Mouse (Mus musculus) intestine, embryonic 16.5 days (tissue): ENCODE results near the gene Tram2. TPM values are rescaled to one million over a fixed set of nuclear protein-coding genes. Genes with fewer than 3 reads are reported as not detected.

Experiments used
- ATAC-seq: fragments of 200-750 bp; cut with Nextera tagmentation; 2 replicates; pipeline ENCODE4 v1.8.0; 2017; ENCODE audit warnings: moderate TSS enrichment, moderate library complexity
- H3K27ac ChIP-seq: fragments of 300-500 bp; sonication (generic); 2 replicates; pipeline ENCODE4 v1.5.1; 2014; ENCODE audit warnings: mild to moderate bottlenecking, low read length
- H3K27me3 ChIP-seq: fragments of 300-500 bp; sonication (generic); replicated peaks from 2 replicates; pipeline ENCODE4 v1.6.1; 2014; ENCODE audit warnings: low read length, control low read depth, mixed read lengths; ENCODE audit not compliant: control insufficient read depth, insufficient read depth
- H3K36me3 ChIP-seq: fragments of 300-500 bp; sonication (generic); 2 replicates; pipeline ENCODE4 v1.6.1; 2014; ENCODE audit warnings: low read length, control low read depth; ENCODE audit not compliant: control insufficient read depth, insufficient read depth
- H3K4me1 ChIP-seq: fragments of 300-500 bp; sonication (generic); 2 replicates; pipeline ENCODE4 v1.6.1; 2014; ENCODE audit warnings: low read length, control low read depth, mixed read lengths; ENCODE audit not compliant: control insufficient read depth, insufficient read depth
- H3K4me2 ChIP-seq: fragments of 300-500 bp; sonication (generic); 2 replicates; pipeline ENCODE4 v1.6.1; 2014; ENCODE audit warnings: low read depth, low read length, control low read depth
- H3K4me3 ChIP-seq: fragments of 300-500 bp; sonication (generic); 2 replicates; pipeline ENCODE4 v1.5.1; 2014; ENCODE audit warnings: mild to moderate bottlenecking, low read length
- H3K9ac ChIP-seq: fragments of 300-500 bp; sonication (generic); 2 replicates; pipeline ENCODE4 v1.6.1; 2014; ENCODE audit warnings: low read depth, low read length
- H3K9me3 ChIP-seq: fragments of 300-500 bp; sonication (generic); 2 replicates; pipeline ENCODE4 v1.6.1; 2016; ENCODE audit warnings: low read length, control low read depth; ENCODE audit not compliant: control insufficient read depth
- WGBS: fragments of 180-500 bp; shearing (Covaris S2); extraction: QIAGEN DNeasy Blood & Tissue Kit; methylation state at CpG from one replicate; pipeline ENCODE4 v1.1.7; 2014; 5-methylcytosine and 5-hydroxymethylcytosine counted together
- polyA plus RNA-seq: library from polyadenylated mRNA; unstranded; fragments of >200 nt; fragmentation: Nextera tagmentation; extraction: Ambion mirVana; gene quantifications from 2 replicates; pipeline ENCODE4 v1.2.1, GENCODE M21; 2015

The Tram2 gene
- polyA plus RNA-seq = 5.3 and 6.3 TPM in 2 replicates

GRCm38 (mm10) chr1:21079217-21079773 lies at the start of gene Tram2:
Tram2 (minus strand) TSS chr1:21079229.
- H3K27ac ChIP-seq = peak within 1 kb of the TSS; percentile 97
- WGBS = under 1% methylated on average over 46 of the region's 52 CpGs
- H3K9ac ChIP-seq = peak within 1 kb of the TSS; percentile 84
- no peaks in the 10 kb centered on the region for H3K36me3 ChIP-seq
- H3K27me3 ChIP-seq = no peaks in the 10 kb centered on the region
- no peaks in the 10 kb centered on the region for H3K9me3 ChIP-seq
- peak; percentile 93 for ATAC-seq
- peaks cover 36% of the 10 kb centered on the region for H3K4me1 ChIP-seq
- peak within 1 kb of the TSS; percentile 76 for H3K4me2 ChIP-seq
- peak within 1 kb of the TSS; percentile 70 for H3K4me3 ChIP-seq

GRCm38 (mm10) chr1:21124713-21125336 lies 45.8 kb upstream of the Tram2 start:
- Histone ChIP-seq H3K4me3 (no peak overlapping the region), H3K27me3 (no peaks in the 10 kb centered on the region), H3K4me1 (no peaks in the 10 kb centered on the region), H3K36me3 (no peaks in the 10 kb centered on the region), H3K9me3 (no peaks in the 10 kb centered on the region), H3K9ac (no peak overlapping the region), H3K4me2 (no peak overlapping the region), H3K27ac (no peak overlapping the region)
- 73% methylated on average over 14 of the region's 14 CpGs for WGBS
- ATAC-seq = no peak

- Histone ChIP-seq H3K9me3 (no peaks in the 10 kb centered on the region), H3K4me3 (no peak overlapping the region), H3K4me2 (no peak overlapping the region), H3K27ac (no peak overlapping the region), H3K27me3 (no peaks in the 10 kb centered on the region), H3K4me1 (0 out of 2 replicates have a peak, but pooled peaks cover 2% of the 10 kb centered on the region), H3K36me3 (no peaks in the 10 kb centered on the region), H3K9ac (no peak overlapping the region)
- no peak for ATAC-seq
- WGBS = 82% methylated on average over 4 of the region's 4 CpGs
Measured at GRCm38 (mm10) chr1:21103784-21104183, 24.8 kb upstream of the Tram2 start.

- WGBS = 36% methylated on average over 15 of the region's 15 CpGs
- Histone ChIP-seq H3K4me3 (no peak overlapping the region), H3K4me1 (0 out of 2 replicates have a peak, but pooled peaks cover 2% of the 10 kb centered on the region), H3K9ac (no peak overlapping the region), H3K9me3 (no peaks in the 10 kb centered on the region; the same call in 1 of the 2 replicates), H3K36me3 (no peaks in the 10 kb centered on the region), H3K27ac (no peak overlapping the region), H3K27me3 (no peaks in the 10 kb centered on the region), H3K4me2 (no peak overlapping the region)
- ATAC-seq = peak; percentile 62
Measured at GRCm38 (mm10) chr1:21101221-21102006, 22.4 kb upstream of the Tram2 start.

GRCm38 (mm10) chr1:21100726-21101125 lies 21.7 kb upstream of the Tram2 start:
- no peak overlapping the region for H3K27ac ChIP-seq

GRCm38 (mm10) chr1:21097001-21097989 lies 18.3 kb upstream of the Tram2 start:
- ATAC-seq = peak; percentile 48; the same call in 1 of the 2 replicates
- no peak overlapping the region for H3K27ac ChIP-seq
- no peaks in the 10 kb centered on the region for H3K36me3 ChIP-seq
- H3K4me3 ChIP-seq = no peak overlapping the region
- H3K4me1 ChIP-seq = 0 out of 2 replicates have a peak, but pooled peaks cover 2% of the 10 kb centered on the region
- H3K9me3 ChIP-seq = no peaks in the 10 kb centered on the region; the same call in 1 of the 2 replicates
- H3K4me2 ChIP-seq = no peak overlapping the region
- no peak overlapping the region for H3K9ac ChIP-seq
- H3K27me3 ChIP-seq = no peaks in the 10 kb centered on the region
- 79% methylated on average over 23 of the region's 23 CpGs for WGBS

More at GRCm38 (mm10) chr1:21100726-21101125, 21.7 kb upstream of the Tram2 start:
- no peak overlapping the region for H3K4me3 ChIP-seq
- no peaks in the 10 kb centered on the region; the same call in 1 of the 2 replicates for H3K9me3 ChIP-seq
- H3K9ac ChIP-seq = no peak overlapping the region
- H3K4me1 ChIP-seq = 0 out of 2 replicates have a peak, but pooled peaks cover 2% of the 10 kb centered on the region
- H3K27me3 ChIP-seq = no peaks in the 10 kb centered on the region
- H3K36me3 ChIP-seq = no peaks in the 10 kb centered on the region
- no peak overlapping the region for H3K4me2 ChIP-seq
- WGBS = 86% methylated on average over 4 of the region's 4 CpGs
- ATAC-seq = no peak

GRCm38 (mm10) chr1:21094644-21095215 lies 15.7 kb upstream of the Tram2 start:
- WGBS = 67% methylated on average over 4 of the region's 4 CpGs

GRCm38 (mm10) chr1:21089661-21090117 lies 10.7 kb upstream of the Tram2 start:
- 54% methylated on average over 6 of the region's 6 CpGs for WGBS
- peak; percentile 55 for ATAC-seq
- Histone ChIP-seq H3K4me2 (no peak overlapping the region), H3K4me3 (no peak overlapping the region), H3K36me3 (no peaks in the 10 kb centered on the region), H3K27me3 (no peaks in the 10 kb centered on the region), H3K9ac (no peak overlapping the region), H3K27ac (peak overlapping the region; percentile 44; the same call in 1 of the 2 replicates), H3K4me1 (0 out of 2 replicates have a peak, but pooled peaks cover 3% of the 10 kb centered on the region), H3K9me3 (no peaks in the 10 kb centered on the region)

More at GRCm38 (mm10) chr1:21094644-21095215, 15.7 kb upstream of the Tram2 start:
- Histone ChIP-seq H3K4me2 (no peak overlapping the region), H3K9me3 (no peaks in the 10 kb centered on the region; the same call in 1 of the 2 replicates), H3K4me1 (0 out of 2 replicates have a peak, but pooled peaks cover 2% of the 10 kb centered on the region), H3K9ac (no peak overlapping the region), H3K36me3 (no peaks in the 10 kb centered on the region), H3K4me3 (no peak overlapping the region), H3K27me3 (no peaks in the 10 kb centered on the region), H3K27ac (no peak overlapping the region)
- no peak for ATAC-seq
